Mouse (Mus musculus) CH12.LX (cell line): ENCODE measurements at regions not wholly inside any gene's neighbourhood (a gene's known extent, or its start where the extent isn't known, plus 50 kb on each side); places are given as distances from the start of the nearest gene placed in this dataset.

Experiments
- DNase-seq: peaks from one replicate; pipeline ENCODE4 v3.0.0-alpha.2; 2013; ENCODE audit errors: extremely low read depth
- H3K27ac ChIP-seq: 2 replicates; pipeline ENCODE4 v1.5.1; 2012; ENCODE audit warnings: low read depth, mild to moderate bottlenecking, control low read depth, moderate library complexity; ENCODE audit not compliant: insufficient read depth
- H3K27me3 ChIP-seq: replicated peaks from 2 replicates; pipeline ENCODE3; 2012; ENCODE audit warnings: inconsistent platforms
- H3K36me3 ChIP-seq, 2 experiments: replicated peaks in 1 of 2; 2 replicates each; pipeline versions ENCODE3 to v1.6.1; 2012; ENCODE audit warnings: inconsistent platforms in 1 of 2, low read length in 1 of 2, mild to moderate bottlenecking in 1 of 2, mixed read lengths in 1 of 2, moderate library complexity in 1 of 2; ENCODE audit not compliant: control insufficient read depth in 1 of 2, insufficient read depth in 1 of 2
- H3K4me1 ChIP-seq, 2 experiments: 2 replicates each; pipeline ENCODE4 v1.6.1; 2012; ENCODE audit warnings: inconsistent platforms in 1 of 2, moderate library complexity in 1 of 2; ENCODE audit not compliant: insufficient read depth in 2 of 2, control insufficient read depth in 1 of 2
- H3K4me2 ChIP-seq: 2 replicates; pipeline ENCODE4 v1.6.1; 2012; ENCODE audit warnings: low read depth, mild to moderate bottlenecking, control low read depth; ENCODE audit not compliant: poor library complexity, insufficient read depth, severe bottlenecking
- H3K4me3 ChIP-seq, 3 experiments: fragments of 150-350 bp in 1 of 3; sonication (generic) in 1 of 3; replicated peaks in 1 of 3; 2 replicates each; pipeline versions ENCODE3 to v1.5.1; 2011 to 2012; ENCODE audit warnings: low read depth in 2 of 3, low read length in 2 of 3, mild to moderate bottlenecking in 2 of 3, moderate library complexity in 2 of 3, control low read depth in 1 of 3, improper control_type of control experiment in 1 of 3, inconsistent platforms in 1 of 3, mixed read lengths in 1 of 3; ENCODE audit not compliant: poor library complexity in 1 of 3
- H3K79me2 ChIP-seq: replicated peaks from 2 replicates; pipeline ENCODE4 v1.6.1; 2012; ENCODE audit warnings: mild to moderate bottlenecking, moderate library complexity; ENCODE audit not compliant: control insufficient read depth, poor library complexity, insufficient read depth, severe bottlenecking; ENCODE audit errors: extremely low read depth
- H3K9ac ChIP-seq: 2 replicates; pipeline ENCODE4 v1.6.1; 2012; ENCODE audit warnings: low read depth, mild to moderate bottlenecking, control low read depth, moderate library complexity; ENCODE audit not compliant: insufficient read depth
- H3K9me3 ChIP-seq: replicated peaks from 2 replicates; pipeline ENCODE3; 2012; ENCODE audit warnings: low read length, inconsistent platforms, mixed read lengths
- CHD1 ChIP-seq: IDR thresholded peaks from 2 replicates; pipeline ENCODE4 v1.6.1; 2012; ENCODE audit warnings: low read depth, low read length, improper control_type of control experiment, inconsistent platforms
- CHD2 ChIP-seq: IDR thresholded peaks from 2 replicates; pipeline ENCODE4 v1.6.1; 2011; ENCODE audit warnings: low read length, improper control_type of control experiment
- CTCF ChIP-seq, 2 experiments: IDR thresholded peaks in 1 of 2; conservative IDR thresholded peaks in 1 of 2; 2 replicates each; pipeline ENCODE4 v1.5.1; 2011 to 2012; ENCODE audit warnings: low read depth in 2 of 2, low read length in 2 of 2, improper control_type of control experiment in 1 of 2, inconsistent platforms in 1 of 2, mild to moderate bottlenecking in 1 of 2, moderate library complexity in 1 of 2
- E2F4 ChIP-seq: IDR thresholded peaks from 2 replicates; pipeline ENCODE4 v1.6.1; 2011; ENCODE audit warnings: low read depth, low read length, improper control_type of control experiment; ENCODE audit not compliant: insufficient replicate concordance
- EP300 ChIP-seq: IDR thresholded peaks from 2 replicates; pipeline ENCODE4 v1.6.1; 2011; ENCODE audit warnings: low read length, improper control_type of control experiment
- GABPA ChIP-seq: IDR thresholded peaks from 2 replicates; pipeline ENCODE4 v1.6.1; 2012; ENCODE audit warnings: low read depth, low read length, improper control_type of control experiment, inconsistent platforms; ENCODE audit not compliant: insufficient replicate concordance
- JUND ChIP-seq: conservative IDR thresholded peaks from 2 replicates; pipeline ENCODE4 v1.6.1; 2011; ENCODE audit warnings: low read depth, low read length, improper control_type of control experiment
- MAFK ChIP-seq: IDR thresholded peaks from 2 replicates; pipeline ENCODE4 v1.6.1; 2011; ENCODE audit warnings: low read length, improper control_type of control experiment; ENCODE audit not compliant: insufficient replicate concordance
- MAX ChIP-seq: IDR thresholded peaks from 2 replicates; pipeline ENCODE4 v1.6.1; 2011; ENCODE audit warnings: low read length, improper control_type of control experiment
- MAZ ChIP-seq: IDR thresholded peaks from 2 replicates; pipeline ENCODE4 v1.6.1; 2012; ENCODE audit warnings: low read depth, mild to moderate bottlenecking, inconsistent platforms, low read length, improper control_type of control experiment, moderate library complexity
- MEF2A ChIP-seq: IDR thresholded peaks from 2 replicates; pipeline ENCODE4 v1.6.1; 2014; ENCODE audit warnings: low read depth, mild to moderate bottlenecking, inconsistent platforms, low read length, improper control_type of control experiment, borderline replicate concordance
- MYC ChIP-seq: IDR thresholded peaks from 2 replicates; pipeline ENCODE4 v1.6.1; 2011; ENCODE audit warnings: low read depth, mild to moderate bottlenecking, improper control_type of control experiment, low read length
- NELFE ChIP-seq: IDR thresholded peaks from 2 replicates; pipeline ENCODE4 v1.6.1; 2011; ENCODE audit warnings: low read depth, low read length, improper control_type of control experiment
- NRF1 ChIP-seq: IDR thresholded peaks from 2 replicates; pipeline ENCODE4 v1.6.1; 2014; ENCODE audit warnings: low read depth, mild to moderate bottlenecking, inconsistent platforms, low read length, improper control_type of control experiment, moderate library complexity
- POLR2AphosphoS2 ChIP-seq: IDR thresholded peaks from 2 replicates; pipeline ENCODE4 v1.6.1; 2011; ENCODE audit warnings: low read depth, low read length, improper control_type of control experiment
- RAD21 ChIP-seq: IDR thresholded peaks from 2 replicates; pipeline ENCODE4 v1.6.1; 2011; ENCODE audit warnings: low read depth, mild to moderate bottlenecking, low read length, improper control_type of control experiment, moderate library complexity
- SMC3 ChIP-seq: IDR thresholded peaks from 2 replicates; pipeline ENCODE4 v1.6.1; 2011; ENCODE audit warnings: low read depth, low read length, improper control_type of control experiment
- TCF12 ChIP-seq: IDR thresholded peaks from 2 replicates; pipeline ENCODE4 v1.6.1; 2014; ENCODE audit warnings: low read depth, mild to moderate bottlenecking, inconsistent platforms, low read length, improper control_type of control experiment
- USF1 ChIP-seq: IDR thresholded peaks from 2 replicates; pipeline ENCODE4 v1.6.1; 2014; ENCODE audit warnings: low read depth, mild to moderate bottlenecking, inconsistent platforms, low read length, improper control_type of control experiment
- USF2 ChIP-seq: conservative IDR thresholded peaks from 2 replicates; pipeline ENCODE4 v1.6.1; 2011; ENCODE audit warnings: low read depth, low read length, improper control_type of control experiment
- ZNF384 ChIP-seq: IDR thresholded peaks from 2 replicates; pipeline ENCODE4 v1.6.1; 2012; ENCODE audit warnings: low read depth, low read length, improper control_type of control experiment, inconsistent platforms
- dilution Hi-C: fragments of 300-500 bp; cut with MboI; formaldehyde crosslinking; loops from 2 replicates; pipeline ENCODE4 v1.14.3; 2020; ENCODE audit warnings: low sequenced_read_pairs; ENCODE audit not compliant: extremely low pct_unique_long_range_greater_than_20kb, extremely low pct_ligation_motif_present
- in situ Hi-C: fragments of 300-500 bp; cut with MboI; formaldehyde crosslinking; loops from 3 replicates; pipeline ENCODE4 v1.14.3; 2019; ENCODE audit warnings: low sequenced_read_pairs, low pct_ligation_motif_present, low pct_unique_long_range_greater_than_20kb, mixed read lengths

- in situ Hi-C loops (no loop called here), dilution Hi-C loops (no loop called here)
- Histone ChIP-seq H3K9me3 (no peaks in the 10 kb centered on the region), H3K9ac (no peak overlapping the region), H3K4me1 (no peaks in the 10 kb centered on the region), H3K4me2 (peak overlapping the region; percentile 87), H3K79me2 (no peaks in the 10 kb centered on the region), H3K27me3 (no peaks in the 10 kb centered on the region), H3K27ac (no peak overlapping the region), H3K4me3 (no peak overlapping the region), H3K36me3 (no peaks in the 10 kb centered on the region)
- DNase-seq, result no peak
- no peak for TF ChIP-seq NRF1
- no peak for TF ChIP-seq TCF12
- TF ChIP-seq POLR2AphosphoS2, result no peak
- no peak for TF ChIP-seq MAX
- TF ChIP-seq CHD1, result no peak
- no peak for TF ChIP-seq MAFK
- TF ChIP-seq MEF2A, result no peak
- no peak for TF ChIP-seq RAD21
- no peak for TF ChIP-seq ZNF384
- no peak for TF ChIP-seq JUND
- no peak for TF ChIP-seq MYC
- no peak for TF ChIP-seq CHD2
- TF ChIP-seq EP300, result no peak
- TF ChIP-seq GABPA, result no peak
- TF ChIP-seq CTCF (conservative IDR thresholded peaks at IDR 0.05 in 1 of 2, IDR thresholded peaks at IDR 0.05 in 1 of 2; ENCODE audit: low read depth in 2 of 2, low read length in 2 of 2), result no peak
- no peak for TF ChIP-seq USF1
- no peak for TF ChIP-seq NELFE
- no peak for TF ChIP-seq E2F4
- TF ChIP-seq USF2, result no peak
These were observed 281.1 kb downstream of the Stim2 start for GRCm38 (mm10) chr5:54279357-54279756.

DNA sequence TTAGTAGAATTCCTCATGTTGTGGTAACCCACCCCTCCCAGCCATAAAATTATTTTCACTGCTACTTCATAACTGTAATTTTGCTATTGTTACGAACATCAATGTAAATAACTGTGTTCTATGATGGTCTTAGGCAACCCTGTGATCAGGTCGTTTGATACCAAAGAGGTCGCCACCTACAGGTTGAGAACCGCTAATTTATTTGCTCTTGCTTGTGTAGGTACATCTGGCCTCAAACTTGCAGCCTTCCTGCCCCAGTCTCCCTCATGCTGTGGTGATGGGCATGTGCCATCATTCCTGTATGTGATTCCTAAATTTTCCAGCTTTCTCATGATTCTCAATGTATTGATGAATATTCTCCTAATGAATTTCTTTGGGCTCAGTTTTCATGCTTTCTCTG, 282.4 kb downstream of the Stim2 start:
- Histone ChIP-seq H3K9ac (no peak overlapping the region), H3K79me2 (no peaks in the 10 kb centered on the region), H3K4me1 (no peaks in the 10 kb centered on the region)
- TF ChIP-seq SMC3, result peak; percentile 36
- TF ChIP-seq CTCF (conservative IDR thresholded peaks at IDR 0.05 in 1 of 2, IDR thresholded peaks at IDR 0.05 in 1 of 2; ENCODE audit: low read depth in 2 of 2, low read length in 2 of 2), result peak; percentile 20 to 54; a peak in 3 of 4 replicates
- no peak for TF ChIP-seq MAZ
- TF ChIP-seq, all 38 proteins: peak for 2
- H3K4me2 ChIP-seq, result no peak overlapping the region
- dilution Hi-C loops (no loop called here), in situ Hi-C loops (no loop called here)
- no peak overlapping the region for H3K27ac ChIP-seq
- peak; percentile 22 for DNase-seq
- no peaks in the 10 kb centered on the region for H3K27me3 ChIP-seq
- no peaks in the 10 kb centered on the region for H3K36me3 ChIP-seq
- no peaks in the 10 kb centered on the region for H3K9me3 ChIP-seq
- H3K4me3 ChIP-seq, result no peak overlapping the region
